Mouse (Mus musculus) lung, adult 2 months (tissue): Measurements from ENCODE around the gene Gm10065.
"Not testable (repeated sequence)": the region's sequence is repeated elsewhere in the genome, so short reads cannot be mapped to it uniquely, and the experiment has no call there.

ENCODE experiments used
- CTCF ChIP-seq: fragments of 200-500 bp; IDR thresholded peaks from 2 replicates; pipeline ENCODE4 v1.5.1; 2011; ENCODE audit warnings: mild to moderate bottlenecking, low read length, control low read depth; ENCODE audit not compliant: insufficient read depth
- POLR2A ChIP-seq: fragments of 200-500 bp; IDR thresholded peaks from 2 replicates; pipeline ENCODE4 v1.6.1; 2011; ENCODE audit warnings: low read depth, mild to moderate bottlenecking, control low read depth, low read length, borderline replicate concordance; ENCODE audit errors: extremely low read depth

GRCm38 (mm10) chr13:21462516-21462915 lies 16.7 kb downstream of the Gm10065 start:
- TF ChIP-seq CTCF, POLR2A: not testable (repeated sequence)
